ENCODE assay signal across 26 mouse cellular contexts in the genomic region with DNA sequence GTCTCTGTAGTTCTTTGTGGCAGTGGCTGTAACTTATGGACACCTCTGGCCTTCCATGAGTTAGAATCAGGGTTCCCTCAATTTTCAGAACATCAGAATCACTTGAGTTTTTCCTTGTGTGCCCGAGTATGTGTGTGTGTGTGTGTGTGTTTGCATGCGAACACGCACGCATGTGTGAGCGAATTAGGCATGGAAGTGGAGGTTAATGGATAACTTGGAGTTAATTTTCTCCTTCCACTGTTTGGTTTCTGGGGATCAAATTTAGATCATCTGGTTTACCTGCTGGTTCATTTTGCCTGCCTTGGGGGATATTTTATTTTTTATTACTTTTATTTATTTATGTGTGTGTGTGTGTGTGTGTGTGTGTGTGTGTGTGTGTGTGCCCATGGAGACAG. TPM values are rescaled to one million over a fixed set of nuclear protein-coding genes. Genes with fewer than 3 reads are reported as not detected.
DNase-seq lines count a peak whose midpoint lies in the region; ATAC-seq and TF ChIP-seq lines count a peak whose summit lies in the region.
"Had no signal": no experiment of that assay in that cellular context is flagged by ENCODE, and none has a peak within 500 bp of the region (broad histone marks: within the 10 kb centered on the region; RNA-seq: fewer than 3 reads in every experiment).

No protein-coding gene starts in this region.

- no peak for ATAC-seq in kidney, embryonic 16.5 days (ENCODE audit: low FRiP score, low TSS enrichment)
- ATAC-seq: forebrain, embryonic 15.5 days; hindbrain, embryonic 16.5 days had no signal

- no peaks in the 10 kb centered on the region for H3K36me3 ChIP-seq in kidney, adult 2 months (ENCODE audit: control insufficient read depth, insufficient read depth, low read length)
- H3K36me3 ChIP-seq in kidney, embryonic 16.5 days (ENCODE audit: insufficient read depth, low read length), result no peaks in the 10 kb centered on the region
- H3K36me3 ChIP-seq in myocyte (ENCODE audit: control insufficient read depth, insufficient read depth), result no peaks in the 10 kb centered on the region
- H3K36me3 ChIP-seq: forebrain, embryonic 12.5 days; forebrain, embryonic 15.5 days; G1E; heart, embryonic 15.5 days; hindbrain, embryonic 13.5 days had no signal

- TF ChIP-seq CTCF in kidney, adult 2 months (conservative IDR thresholded peaks at IDR 0.05; ENCODE audit: insufficient read depth, insufficient read length, low read depth, low read length), result no peak

- H3K27ac ChIP-seq in kidney, adult 2 months (ENCODE audit: insufficient read depth, low read depth, low read length), result peak overlapping the region; percentile 65; the same call in 1 of the 2 replicates
- H3K27ac ChIP-seq in kidney, embryonic 16.5 days (ENCODE audit: low read length), result peak overlapping the region; percentile 44
- H3K27ac ChIP-seq: embryonic facial prominence, embryonic 12.5 days; embryonic facial prominence, embryonic 15.5 days; forebrain, embryonic 12.5 days; forebrain, embryonic 15.5 days; heart, embryonic 15.5 days; hindbrain, embryonic 10.5 days; hindbrain, embryonic 13.5 days had no signal

- 32% methylated on average over 5 of the region's 5 CpGs for WGBS in kidney, adult 2 months
- WGBS in kidney, embryonic 16.5 days, result 71% methylated on average over 5 of the region's 5 CpGs

- H3K4me3 ChIP-seq in kidney, adult 2 months (ENCODE audit: insufficient read depth, low read depth, low read length), result no peak overlapping the region
- H3K4me3 ChIP-seq in kidney, embryonic 16.5 days (ENCODE audit: low read length), result no peak overlapping the region
- H3K4me3 ChIP-seq in myocyte, result no peak overlapping the region
- H3K4me3 ChIP-seq: embryonic facial prominence, embryonic 12.5 days; embryonic facial prominence, embryonic 15.5 days; erythroblast, embryonic 14.5 days; forebrain, embryonic 12.5 days; forebrain, embryonic 15.5 days; heart, embryonic 15.5 days; hindbrain, embryonic 10.5 days; hindbrain, embryonic 13.5 days had no signal

- peaks cover 24% of the 10 kb centered on the region for H3K79me2 ChIP-seq in myocyte (ENCODE audit: control insufficient read depth, insufficient read depth)

- H3K9ac ChIP-seq in kidney, embryonic 16.5 days (replicated peaks; ENCODE audit: low read length), result no peak overlapping the region
- H3K9ac ChIP-seq: embryonic facial prominence, embryonic 12.5 days; embryonic facial prominence, embryonic 15.5 days; forebrain, embryonic 12.5 days; forebrain, embryonic 15.5 days; heart, embryonic 15.5 days; hindbrain, embryonic 13.5 days had no signal

- H3K4me2 ChIP-seq in kidney, embryonic 16.5 days (replicated peaks; ENCODE audit: low read depth, low read length), result no peak overlapping the region
- peak overlapping the region; percentile 45 for H3K4me2 ChIP-seq in myocyte (ENCODE audit: low read depth)
- H3K4me2 ChIP-seq: embryonic facial prominence, embryonic 12.5 days; embryonic facial prominence, embryonic 15.5 days; forebrain, embryonic 12.5 days; forebrain, embryonic 15.5 days; heart, embryonic 11.5 days; heart, embryonic 15.5 days; hindbrain, embryonic 13.5 days had no signal

- peaks cover 28% of the 10 kb centered on the region for H3K4me1 ChIP-seq in kidney, adult 2 months (ENCODE audit: control insufficient read depth, insufficient read depth, low read length)
- H3K4me1 ChIP-seq in kidney, embryonic 16.5 days (ENCODE audit: insufficient read depth, low read length), result peaks cover 51% of the 10 kb centered on the region

- no peak overlapping the region for H3ac ChIP-seq in myocyte (ENCODE audit: control insufficient read depth, insufficient read length)

- no peaks in the 10 kb centered on the region for H3K9me3 ChIP-seq in kidney, embryonic 16.5 days (ENCODE audit: low read length)
- H3K9me3 ChIP-seq: embryonic facial prominence, embryonic 12.5 days; embryonic facial prominence, embryonic 15.5 days; forebrain, embryonic 12.5 days; forebrain, embryonic 15.5 days; G1E; heart, embryonic 15.5 days; hindbrain, embryonic 10.5 days; hindbrain, embryonic 13.5 days had no signal

- H3K27me3 ChIP-seq in kidney, adult 2 months (replicated peaks; ENCODE audit: control insufficient read depth, insufficient read depth, low read length), result no peaks in the 10 kb centered on the region
- no peaks in the 10 kb centered on the region for H3K27me3 ChIP-seq in kidney, embryonic 16.5 days (ENCODE audit: insufficient read depth, low read length)
- H3K27me3 ChIP-seq in myocyte (ENCODE audit: control insufficient read depth, insufficient read depth, insufficient read length), result no peaks in the 10 kb centered on the region
- H3K27me3 ChIP-seq: embryonic facial prominence, embryonic 12.5 days; embryonic facial prominence, embryonic 15.5 days; forebrain, embryonic 12.5 days; forebrain, embryonic 15.5 days; heart, embryonic 15.5 days; hindbrain, embryonic 13.5 days; Patski had no signal

- peak; percentile 67 for DNase-seq in kidney, adult 2 months
- no peak for DNase-seq in kidney, adult 11 months
- no peak for DNase-seq in kidney, postnatal 4 days
- no peak for DNase-seq in ovary, postnatal 14 days (ENCODE audit: low spot score)
- DNase-seq: B cell, adult 2 months; cerebellum, adult 11 months; cerebellum, adult 2 months; cerebellum, adult 9-11 months; cerebellum, postnatal 25 days; gastrocnemius, postnatal 25 days; heart, postnatal 10 days; heart, postnatal 36 days had no signal

- no peak for TF ChIP-seq POLR2A in kidney, adult 2 months (IDR thresholded peaks at IDR 0.05; ENCODE audit: low read depth, low read length)
- TF ChIP-seq POLR2A in myocyte (IDR thresholded peaks at IDR 0.05; ENCODE audit: insufficient read length, low read depth), result no peak

TF ChIP-seq in myocyte, 11 proteins besides CTCF, POLR2A, EP300 and RAD21:
- no peak for TF ChIP-seq POLR2AphosphoS2 (IDR thresholded peaks at IDR 0.05; ENCODE audit: insufficient read length, low read depth)
- no peak for TF ChIP-seq E2F4 (IDR thresholded peaks at IDR 0.05; ENCODE audit: insufficient read depth)
- TF ChIP-seq TCF3 (IDR thresholded peaks at IDR 0.05; ENCODE audit: insufficient read length, low read depth), result no peak
- no peak for TF ChIP-seq MAX (IDR thresholded peaks at IDR 0.05; ENCODE audit: low read depth)
- no peak for TF ChIP-seq CEBPB (IDR thresholded peaks at IDR 0.05; ENCODE audit: insufficient read depth, poor library complexity, severe bottlenecking)
- no peak for TF ChIP-seq REST (IDR thresholded peaks at IDR 0.05; ENCODE audit: insufficient read depth, insufficient read length)
- TF ChIP-seq TCF12 (IDR thresholded peaks at IDR 0.05; ENCODE audit: insufficient read depth, poor library complexity, severe bottlenecking), result no peak
- TF ChIP-seq USF1 (IDR thresholded peaks at IDR 0.05; ENCODE audit: low read depth), result no peak
- TF ChIP-seq MYOG (IDR thresholded peaks at IDR 0.05; ENCODE audit: control insufficient read depth in 1 of 3, insufficient read depth in 1 of 3, insufficient read length in 2 of 3, low read depth in 2 of 3), result no peak
- no peak for TF ChIP-seq MYOD1 (IDR thresholded peaks at IDR 0.05; ENCODE audit: control insufficient read depth in 1 of 3, insufficient read length in 2 of 3, low read depth in 2 of 3)
- TF ChIP-seq SRF (IDR thresholded peaks at IDR 0.05; ENCODE audit: control insufficient read depth, insufficient read length, low read depth), result no peak

RNA-seq across cellular contexts. Expression of a gene that starts 53.3 kb away (rescaled TPM):
- 15.8 and 18.2 TPM in 2 replicates for polyA plus RNA-seq in kidney, adult 2 months (2012; rRNA removed)
- 50.1 and 68.9 TPM in 2 replicates for polyA plus RNA-seq in kidney, embryonic 16.5 days (2015; fragmentation: Nextera tagmentation; extraction: Ambion mirVana)
- polyA plus RNA-seq in myocyte (2012; fragmentation: generic; extraction: Trizol), result 5.4 TPM
